15 mouse cellular contexts compared by ENCODE assay signal in genomic region chr11:100964901-100965542, GRCm38 (mm10). TPM values are rescaled to one million over a fixed set of nuclear protein-coding genes. Genes with fewer than 3 reads are reported as not detected.
DNase-seq lines count a peak whose midpoint lies in the region; ATAC-seq lines count a peak whose summit lies in the region.
"Had no signal": no experiment of that assay in that cellular context is flagged by ENCODE, and none has a peak within 500 bp of the region (broad histone marks: within the 10 kb centered on the region; RNA-seq: fewer than 3 reads in every experiment).

No protein-coding gene starts in this region.

- peaks cover 40% of the 10 kb centered on the region for H3K36me3 ChIP-seq in heart, embryonic 12.5 days
- peaks cover 3% of the 10 kb centered on the region for H3K36me3 ChIP-seq in lung, embryonic 16.5 days (ENCODE audit: control insufficient read depth, insufficient read depth, low read length)
- peaks cover 6% of the 10 kb centered on the region; the same call in 1 of the 2 replicates for H3K36me3 ChIP-seq in heart, embryonic 15.5 days
- no peaks in the 10 kb centered on the region for H3K36me3 ChIP-seq in stomach, embryonic 16.5 days (ENCODE audit: control insufficient read depth, insufficient read depth, low read length)
- H3K36me3 ChIP-seq: hindbrain, embryonic 12.5 days; kidney, embryonic 15.5 days; liver, embryonic 12.5 days; midbrain, embryonic 13.5 days had no signal

- peak overlapping the region; percentile 78 for H3K4me2 ChIP-seq in heart, embryonic 12.5 days
- H3K4me2 ChIP-seq in lung, embryonic 16.5 days (ENCODE audit: low read depth, low read length), result peak overlapping the region; percentile 2; the same call in 1 of the 2 replicates
- peak overlapping the region; percentile 67 for H3K4me2 ChIP-seq in heart, embryonic 15.5 days
- peak overlapping the region; percentile 28; the same call in 1 of the 2 replicates for H3K4me2 ChIP-seq in stomach, embryonic 16.5 days (ENCODE audit: low read depth, low read length)
- H3K4me2 ChIP-seq: hindbrain, embryonic 12.5 days; kidney, embryonic 15.5 days; midbrain, embryonic 13.5 days had no signal

- no peaks in the 10 kb centered on the region for H3K9me3 ChIP-seq in heart, embryonic 12.5 days (replicated peaks)
- no peaks in the 10 kb centered on the region for H3K9me3 ChIP-seq in lung, embryonic 16.5 days (ENCODE audit: control insufficient read depth, low read length)
- H3K9me3 ChIP-seq in heart, embryonic 15.5 days (replicated peaks), result no peaks in the 10 kb centered on the region
- no peaks in the 10 kb centered on the region for H3K9me3 ChIP-seq in stomach, embryonic 16.5 days (replicated peaks; ENCODE audit: control insufficient read depth, low read length)
- H3K9me3 ChIP-seq: hindbrain, embryonic 12.5 days; kidney, embryonic 15.5 days; liver, embryonic 12.5 days; midbrain, embryonic 13.5 days had no signal

- WGBS in heart, embryonic 12.5 days, result 79% methylated on average over 6 of the region's 6 CpGs
- WGBS in lung, embryonic 16.5 days, result 80% methylated on average over 6 of the region's 6 CpGs
- 76% methylated on average over 6 of the region's 6 CpGs for WGBS in heart, embryonic 15.5 days
- WGBS in stomach, embryonic 16.5 days, result 83% methylated on average over 6 of the region's 6 CpGs

- DNase-seq in heart, postnatal 4 days, result no peak
- no peak for DNase-seq in lung, postnatal 36 days
- no peak for DNase-seq in right cerebral cortex, postnatal 25 days
- DNase-seq: cerebellum, adult 8-10 months; gastrocnemius, postnatal 36 days; spleen, adult 18-20 months; thymus, postnatal 25 days had no signal

- 0 out of 2 replicates have a peak overlapping the region, but pooled peaks have one; percentile 13 for H3K4me3 ChIP-seq in heart, embryonic 12.5 days
- H3K4me3 ChIP-seq in lung, embryonic 16.5 days (ENCODE audit: low read length), result no peak overlapping the region
- peak overlapping the region; percentile 5; the same call in 1 of the 2 replicates for H3K4me3 ChIP-seq in heart, embryonic 15.5 days
- peak overlapping the region; percentile 11 for H3K4me3 ChIP-seq in stomach, embryonic 16.5 days (replicated peaks; ENCODE audit: low read length)
- H3K4me3 ChIP-seq: hindbrain, embryonic 12.5 days; kidney, embryonic 15.5 days; liver, embryonic 12.5 days; midbrain, embryonic 13.5 days had no signal

- H3K27ac ChIP-seq in heart, embryonic 12.5 days (ENCODE audit: poor library complexity, severe bottlenecking), result peak overlapping the region; percentile 98
- H3K27ac ChIP-seq in lung, embryonic 16.5 days (ENCODE audit: low read length), result peak overlapping the region; percentile 12; the same call in 1 of the 2 replicates
- peak overlapping the region; percentile 98 for H3K27ac ChIP-seq in heart, embryonic 15.5 days
- H3K27ac ChIP-seq in stomach, embryonic 16.5 days (ENCODE audit: low read length), result peak overlapping the region; percentile 85
- H3K27ac ChIP-seq: hindbrain, embryonic 12.5 days; liver, embryonic 12.5 days; midbrain, embryonic 13.5 days had no signal

- peak overlapping the region; percentile 53 for H3K9ac ChIP-seq in heart, embryonic 12.5 days
- H3K9ac ChIP-seq in lung, embryonic 16.5 days (ENCODE audit: low read length), result peak overlapping the region; percentile 2; the same call in 1 of the 2 replicates
- H3K9ac ChIP-seq in heart, embryonic 15.5 days, result peak overlapping the region; percentile 47; the same call in 1 of the 2 replicates
- peak overlapping the region; percentile 50 for H3K9ac ChIP-seq in stomach, embryonic 16.5 days (ENCODE audit: low read length)
- H3K9ac ChIP-seq: hindbrain, embryonic 12.5 days; kidney, embryonic 15.5 days; liver, embryonic 12.5 days; midbrain, embryonic 13.5 days had no signal

- ATAC-seq in heart, embryonic 12.5 days (ENCODE audit: insufficient number of reproducible peaks, low FRiP score), result no peak
- ATAC-seq in lung, embryonic 16.5 days (ENCODE audit: low read depth), result no peak
- ATAC-seq in heart, embryonic 15.5 days (replicated peaks; ENCODE audit: insufficient number of reproducible peaks, insufficient read depth, low FRiP score, low read depth), result no peak
- ATAC-seq in stomach, embryonic 16.5 days (ENCODE audit: insufficient read depth, low FRiP score), result no peak
- ATAC-seq: liver, embryonic 12.5 days; midbrain, embryonic 13.5 days had no signal

- H3K27me3 ChIP-seq in heart, embryonic 12.5 days (replicated peaks), result no peaks in the 10 kb centered on the region
- H3K27me3 ChIP-seq in lung, embryonic 16.5 days (ENCODE audit: control insufficient read depth, insufficient read depth, low read depth, low read length), result no peaks in the 10 kb centered on the region
- no peaks in the 10 kb centered on the region for H3K27me3 ChIP-seq in heart, embryonic 15.5 days
- no peaks in the 10 kb centered on the region for H3K27me3 ChIP-seq in stomach, embryonic 16.5 days (ENCODE audit: control insufficient read depth, insufficient read depth, low read length)

- H3K4me1 ChIP-seq in heart, embryonic 12.5 days (replicated peaks), result peaks cover 80% of the 10 kb centered on the region
- peaks cover 60% of the 10 kb centered on the region for H3K4me1 ChIP-seq in lung, embryonic 16.5 days (replicated peaks; ENCODE audit: control insufficient read depth, insufficient read depth, low read length)
- peaks cover 83% of the 10 kb centered on the region for H3K4me1 ChIP-seq in heart, embryonic 15.5 days (replicated peaks)
- peaks cover 77% of the 10 kb centered on the region for H3K4me1 ChIP-seq in stomach, embryonic 16.5 days (ENCODE audit: control insufficient read depth, insufficient read depth, low read length)

RNA-seq across cellular contexts. Expression of gene Cavin1, which starts 5.7 kb away (rescaled TPM):
- 342 and 348 TPM in 2 replicates for polyA plus RNA-seq in heart, embryonic 12.5 days (2016; fragmentation: Nextera tagmentation; extraction: Ambion mirVana)
- total RNA-seq in heart, postnatal 4 days (2021), result 100 to 1,000 TPM; 479 to 498 TPM
- polyA plus RNA-seq in lung, embryonic 16.5 days (2015; fragmentation: Nextera tagmentation; extraction: Ambion mirVana), result 461 and 464 TPM in 2 replicates
- 429 and 457 TPM in 2 replicates for polyA plus RNA-seq in heart, embryonic 15.5 days (2015; fragmentation: Nextera tagmentation; extraction: Ambion mirVana)
- 381 and 403 TPM in 2 replicates for polyA plus RNA-seq in stomach, embryonic 16.5 days (2015; fragmentation: Nextera tagmentation; extraction: Ambion mirVana)

RNA-seq across cellular contexts. Expression of gene Stat3, which starts 25.7 kb away (rescaled TPM):
- polyA plus RNA-seq in heart, embryonic 12.5 days (2016; fragmentation: Nextera tagmentation; extraction: Ambion mirVana), result 60.0 and 63.2 TPM in 2 replicates
- total RNA-seq in heart, postnatal 4 days (2021), result 100 to 1,000 TPM; 111 to 115 TPM
- 58.5 and 63.7 TPM in 2 replicates for polyA plus RNA-seq in lung, embryonic 16.5 days (2015; fragmentation: Nextera tagmentation; extraction: Ambion mirVana)
- polyA plus RNA-seq in heart, embryonic 15.5 days (2015; fragmentation: Nextera tagmentation; extraction: Ambion mirVana), result 50.6 and 60.8 TPM in 2 replicates
- 47.2 and 56.1 TPM in 2 replicates for polyA plus RNA-seq in stomach, embryonic 16.5 days (2015; fragmentation: Nextera tagmentation; extraction: Ambion mirVana)

RNA-seq across cellular contexts. Expression of gene Atp6v0a1, which starts 44.2 kb away (rescaled TPM):
- 70.0 and 71.4 TPM in 2 replicates for polyA plus RNA-seq in heart, embryonic 12.5 days (2016; fragmentation: Nextera tagmentation; extraction: Ambion mirVana)
- total RNA-seq in heart, postnatal 4 days (2021), result 100 to 1,000 TPM; 112 to 115 TPM
- polyA plus RNA-seq in lung, embryonic 16.5 days (2015; fragmentation: Nextera tagmentation; extraction: Ambion mirVana), result 36.7 and 36.9 TPM in 2 replicates
- polyA plus RNA-seq in heart, embryonic 15.5 days (2015; fragmentation: Nextera tagmentation; extraction: Ambion mirVana), result 54.1 and 54.4 TPM in 2 replicates
- polyA plus RNA-seq in stomach, embryonic 16.5 days (2015; fragmentation: Nextera tagmentation; extraction: Ambion mirVana), result 47.8 and 50.5 TPM in 2 replicates

Comparison
In these comparisons a context has a peak if more than half of its experiments do, and no peak if none do; other contexts are left out.
1. H3K27ac ChIP-seq: peak in every context shown above with its lines; median percentile 98 in heart, embryonic 12.5 days; 98 in heart, embryonic 15.5 days; 85 in stomach, embryonic 16.5 days; 12 in lung, embryonic 16.5 days.
2. H3K4me2 ChIP-seq: peak in every context shown above with its lines; median percentile 78 in heart, embryonic 12.5 days; 67 in heart, embryonic 15.5 days; 28 in stomach, embryonic 16.5 days; 2 in lung, embryonic 16.5 days.
3. H3K9ac ChIP-seq: peak in every context shown above with its lines; median percentile 53 in heart, embryonic 12.5 days; 50 in stomach, embryonic 16.5 days; 47 in heart, embryonic 15.5 days; 2 in lung, embryonic 16.5 days.